Mouse (Mus musculus): ENCODE measurements at regions not wholly inside any gene's neighbourhood (a gene's known extent, or its start where the extent isn't known, plus 50 kb on each side); places are given as distances from the start of the nearest gene placed in this dataset.
A peak's percentile ranks its signal among the peaks of the same experiment; 100 is the strongest.

DNA sequence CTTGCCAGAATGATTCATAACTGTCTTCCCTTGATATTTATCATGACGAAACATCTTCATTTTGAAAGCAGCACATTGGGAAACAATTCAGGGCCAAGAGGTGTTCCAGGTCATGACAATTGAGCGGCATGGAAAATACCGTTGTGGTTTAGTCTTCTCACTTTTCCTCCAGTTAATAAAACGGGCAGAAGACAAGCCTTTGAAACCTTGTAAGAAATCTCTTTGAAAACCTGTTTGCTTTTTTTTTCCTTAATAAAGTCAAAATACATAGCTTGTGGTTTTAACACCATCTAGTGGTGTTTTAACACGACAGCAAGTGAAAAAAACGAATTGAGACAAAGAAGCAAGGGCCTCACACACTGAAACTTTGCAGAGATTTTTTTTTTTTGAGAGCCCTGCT lies 1389.0 kb upstream of the Acvr2a start:
- peak; percentile 6 for DNase-seq (ENCODE audit: low read depth, low spot score)

DNA sequence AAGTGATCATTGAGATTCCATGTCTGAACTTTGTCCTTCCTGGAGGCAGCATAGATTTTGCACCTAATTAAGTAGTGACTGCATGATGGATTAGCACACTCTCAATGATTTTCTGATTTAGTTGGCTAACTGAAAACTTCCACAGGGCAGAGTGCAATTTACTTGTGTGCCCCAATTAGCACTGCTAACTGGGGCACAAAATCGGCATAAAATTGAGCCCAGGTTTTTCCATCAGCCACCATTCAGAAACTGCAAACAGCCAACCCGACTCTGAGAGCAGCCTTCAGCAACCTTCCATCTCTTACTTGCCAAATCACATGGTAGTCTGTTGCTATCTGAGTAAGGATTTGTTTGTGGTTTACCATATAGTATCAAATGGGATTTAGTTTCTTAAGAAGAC lies 1384.1 kb upstream of the Acvr2a start:
- DNase-seq (ENCODE audit: low read depth, low spot score), result no peak

GRCm38 (mm10) chr2:47466043-47466442 lies 1347.9 kb upstream of the Acvr2a start:
- DNase-seq (ENCODE audit: low read depth, low spot score), result peak; percentile 46

- peak; percentile 19 for DNase-seq (ENCODE audit: low read depth, low spot score)
These were observed 1321.9 kb upstream of the Acvr2a start for GRCm38 (mm10) chr2:47491874-47492539.

Data from R1 (cell line).